Mouse (Mus musculus) E14TG2a.4 (cell line): ENCODE measurements around the gene Smim5.

Source experiments
- CTCF ChIP-seq: conservative IDR thresholded peaks from 2 replicates; pipeline ENCODE4 v1.5.1; 2014; ENCODE audit warnings: low read length
- NANOG ChIP-seq: IDR thresholded peaks from 2 replicates; pipeline ENCODE4 v1.6.1; 2014; ENCODE audit warnings: borderline replicate concordance, low read length, mixed read lengths
- POU5F1 ChIP-seq: IDR thresholded peaks from 2 replicates; pipeline ENCODE4 v1.6.1; 2014; ENCODE audit warnings: low read length, borderline replicate concordance

DNA sequence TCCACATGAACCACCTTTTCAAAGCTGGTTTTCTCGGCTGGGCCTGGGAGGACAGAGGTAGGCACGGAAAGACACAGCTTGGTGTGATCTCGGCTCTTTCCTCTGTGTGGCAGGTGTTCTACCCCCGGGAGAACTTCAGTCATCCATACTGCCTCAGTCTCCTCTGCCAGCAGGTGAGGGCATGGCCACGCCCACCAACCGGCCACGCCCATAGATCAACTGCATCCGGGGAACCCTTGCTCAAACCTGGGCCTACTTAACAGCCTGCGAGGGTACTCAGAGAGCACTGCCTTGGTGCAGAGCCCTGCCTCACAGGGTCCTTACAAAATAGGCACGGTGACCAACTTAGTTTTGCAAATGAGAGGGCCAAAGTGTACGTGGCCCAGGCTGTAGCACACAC is 14.5 kb upstream of the Smim5 start:
- TF ChIP-seq CTCF (no peak), NANOG (no peak; the same call in 1 of the 2 replicates), POU5F1 (no peak)
